Mouse (Mus musculus) limb, embryonic 10.5 days (tissue): Measurements from ENCODE around the gene Pcnx. TPM values are rescaled to one million over a fixed set of nuclear protein-coding genes. Genes with fewer than 3 reads are reported as not detected.

Experiments
- DNase-seq: peaks from one replicate; pipeline ENCODE4 v3.0.0-alpha.2; 2017; ENCODE audit warnings: low spot score
- H3K27ac ChIP-seq: fragments of 300-500 bp; sonication (generic); 2 replicates; pipeline ENCODE4 v1.5.1; 2016; ENCODE audit warnings: mild to moderate bottlenecking
- H3K27me3 ChIP-seq: fragments of 300-500 bp; sonication (generic); 2 replicates; pipeline ENCODE4 v1.6.1; 2016; ENCODE audit warnings: low read depth, mild to moderate bottlenecking; ENCODE audit not compliant: poor library complexity, severe bottlenecking
- H3K36me3 ChIP-seq: fragments of 300-500 bp; sonication (generic); 2 replicates; pipeline ENCODE4 v1.6.1; 2016; ENCODE audit warnings: mild to moderate bottlenecking, moderate library complexity
- H3K4me1 ChIP-seq: fragments of 300-500 bp; sonication (generic); 2 replicates; pipeline ENCODE4 v1.6.1; 2016
- H3K4me3 ChIP-seq: fragments of 300-500 bp; sonication (generic); 2 replicates; pipeline ENCODE4 v1.5.1; 2016; ENCODE audit warnings: mild to moderate bottlenecking, moderate library complexity
- H3K9me3 ChIP-seq: fragments of 300-500 bp; sonication (generic); replicated peaks from 2 replicates; pipeline ENCODE4 v1.6.1; 2016; ENCODE audit warnings: mild to moderate bottlenecking
- WGBS: fragments of 180-500 bp; shearing (Covaris S2); methylation state at CpG from one replicate; pipeline ENCODE4 v1.1.7; 2016; 5-methylcytosine and 5-hydroxymethylcytosine counted together
- polyA plus RNA-seq: library from polyadenylated mRNA; unstranded; fragments of >200 nt; fragmentation: Nextera tagmentation; extraction: Ambion mirVana; gene quantifications from 2 replicates; pipeline ENCODE4 v1.2.1, GENCODE M21; 2016

The Pcnx gene
- polyA plus RNA-seq, 1 experiment from 2014 or later: 8.3 TPM

GRCm38 (mm10) chr12:81860308-81861181 is 722 bp downstream of the Pcnx start:
- peak overlapping the region; percentile 97 for H3K27ac ChIP-seq
- no peaks in the 10 kb centered on the region for H3K9me3 ChIP-seq
- peak overlapping the region; percentile 96 for H3K4me3 ChIP-seq
- peaks cover 43% of the 10 kb centered on the region for H3K4me1 ChIP-seq
- peaks cover 22% of the 10 kb centered on the region for H3K27me3 ChIP-seq
- DNase-seq: peak; percentile 80
- WGBS: 1% methylated on average over 107 of the region's 107 CpGs
- H3K36me3 ChIP-seq: no peaks in the 10 kb centered on the region

GRCm38 (mm10) chr12:81861199-81862085 is 1.6 kb downstream of the Pcnx start:
- H3K4me3 ChIP-seq: peak overlapping the region; percentile 96
- 34% methylated on average over 18 of the region's 18 CpGs for WGBS
- H3K4me1 ChIP-seq: peaks cover 43% of the 10 kb centered on the region
- H3K27me3 ChIP-seq: peaks cover 13% of the 10 kb centered on the region
- DNase-seq: no peak
- H3K27ac ChIP-seq: peak overlapping the region; percentile 97
- H3K36me3 ChIP-seq: no peaks in the 10 kb centered on the region
- no peaks in the 10 kb centered on the region for H3K9me3 ChIP-seq

- H3K27ac ChIP-seq: no peak overlapping the region
- peaks cover 33% of the 10 kb centered on the region for H3K4me1 ChIP-seq
- peak overlapping the region; percentile 96 for H3K4me3 ChIP-seq
- H3K27me3 ChIP-seq: 0 out of 2 replicates have a peak, but pooled peaks cover 10% of the 10 kb centered on the region
- 50% methylated on average over 8 of the region's 8 CpGs for WGBS
- no peaks in the 10 kb centered on the region for H3K36me3 ChIP-seq
- H3K9me3 ChIP-seq: no peaks in the 10 kb centered on the region
- DNase-seq: no peak
Measured at GRCm38 (mm10) chr12:81862351-81862802, 2.6 kb downstream of the Pcnx start.

GRCm38 (mm10) chr12:81863949-81864348 is 4.1 kb downstream of the Pcnx start:
- DNase-seq: no peak

GRCm38 (mm10) chr12:81865183-81865582 is 5.4 kb downstream of the Pcnx start:
- no peaks in the 10 kb centered on the region for H3K27me3 ChIP-seq
- WGBS: 86% methylated on average over 6 of the region's 6 CpGs
- peaks cover 20% of the 10 kb centered on the region for H3K4me1 ChIP-seq
- no peaks in the 10 kb centered on the region for H3K9me3 ChIP-seq
- no peak for DNase-seq
- no peaks in the 10 kb centered on the region for H3K36me3 ChIP-seq
- H3K4me3 ChIP-seq: no peak overlapping the region
- H3K27ac ChIP-seq: no peak overlapping the region

More at GRCm38 (mm10) chr12:81863949-81864348, 4.1 kb downstream of the Pcnx start:
- no peak overlapping the region for H3K4me3 ChIP-seq
- no peaks in the 10 kb centered on the region for H3K9me3 ChIP-seq
- H3K36me3 ChIP-seq: no peaks in the 10 kb centered on the region
- peaks cover 26% of the 10 kb centered on the region for H3K4me1 ChIP-seq
- 0 out of 2 replicates have a peak, but pooled peaks cover under 1% of the 10 kb centered on the region for H3K27me3 ChIP-seq
- 86% methylated on average over 4 of the region's 4 CpGs for WGBS
- H3K27ac ChIP-seq: no peak overlapping the region

GRCm38 (mm10) chr12:81867316-81867715 is 7.5 kb downstream of the Pcnx start:
- 95% methylated on average over 4 of the region's 4 CpGs for WGBS
- Histone ChIP-seq H3K4me1 (peaks cover 7% of the 10 kb centered on the region), H3K4me3 (no peak overlapping the region), H3K27ac (no peak overlapping the region), H3K9me3 (no peaks in the 10 kb centered on the region), H3K27me3 (no peaks in the 10 kb centered on the region), H3K36me3 (no peaks in the 10 kb centered on the region)
- DNase-seq: no peak

- Histone ChIP-seq H3K4me1 (0 out of 2 replicates have a peak, but pooled peaks cover 3% of the 10 kb centered on the region), H3K9me3 (no peaks in the 10 kb centered on the region), H3K27ac (no peak overlapping the region), H3K4me3 (no peak overlapping the region), H3K27me3 (no peaks in the 10 kb centered on the region), H3K36me3 (no peaks in the 10 kb centered on the region)
- WGBS: 76% methylated on average over 3 of the region's 3 CpGs
- DNase-seq: no peak
Measured at GRCm38 (mm10) chr12:81869205-81869940, 9.6 kb downstream of the Pcnx start.

- Histone ChIP-seq H3K9me3 (no peaks in the 10 kb centered on the region), H3K36me3 (no peaks in the 10 kb centered on the region), H3K4me1 (0 out of 2 replicates have a peak, but pooled peaks cover 3% of the 10 kb centered on the region), H3K27ac (no peak overlapping the region), H3K27me3 (no peaks in the 10 kb centered on the region), H3K4me3 (no peak overlapping the region)
- no peak for DNase-seq
- WGBS: 84% methylated on average over 4 of the region's 4 CpGs
Measured at GRCm38 (mm10) chr12:81873345-81873744, 13.5 kb downstream of the Pcnx start.

- WGBS: 96% methylated on average over 3 of the region's 3 CpGs
- H3K4me3 ChIP-seq: no peak overlapping the region
- H3K27ac ChIP-seq: no peak overlapping the region
- DNase-seq: no peak
- H3K4me1 ChIP-seq: peaks cover 11% of the 10 kb centered on the region
- no peaks in the 10 kb centered on the region for H3K9me3 ChIP-seq
- no peaks in the 10 kb centered on the region for H3K36me3 ChIP-seq
- H3K27me3 ChIP-seq: no peaks in the 10 kb centered on the region
Measured at GRCm38 (mm10) chr12:81880161-81880560, 20.3 kb downstream of the Pcnx start.

GRCm38 (mm10) chr12:81883255-81884106 is 23.7 kb downstream of the Pcnx start:
- Histone ChIP-seq H3K27ac (no peak overlapping the region), H3K36me3 (no peaks in the 10 kb centered on the region), H3K4me1 (peaks cover 12% of the 10 kb centered on the region), H3K4me3 (no peak overlapping the region), H3K9me3 (no peaks in the 10 kb centered on the region), H3K27me3 (no peaks in the 10 kb centered on the region)
- 73% methylated on average over 11 of the region's 11 CpGs for WGBS
- no peak for DNase-seq

GRCm38 (mm10) chr12:81884107-81884398 is 24.2 kb downstream of the Pcnx start:
- Histone ChIP-seq H3K27me3 (no peaks in the 10 kb centered on the region), H3K4me3 (no peak overlapping the region), H3K4me1 (peaks cover 12% of the 10 kb centered on the region), H3K36me3 (no peaks in the 10 kb centered on the region), H3K9me3 (no peaks in the 10 kb centered on the region), H3K27ac (no peak overlapping the region)
- DNase-seq: no peak
- 91% methylated on average over 3 of the region's 3 CpGs for WGBS

GRCm38 (mm10) chr12:81884983-81885382 is 25.2 kb downstream of the Pcnx start:
- no peaks in the 10 kb centered on the region for H3K36me3 ChIP-seq

More at GRCm38 (mm10) chr12:81884983-81885382, 25.2 kb downstream of the Pcnx start:
- no peak for DNase-seq
- peaks cover 12% of the 10 kb centered on the region for H3K4me1 ChIP-seq
- WGBS: 84% methylated on average over 5 of the region's 5 CpGs
- H3K27ac ChIP-seq: no peak overlapping the region
- H3K4me3 ChIP-seq: no peak overlapping the region
- no peaks in the 10 kb centered on the region for H3K9me3 ChIP-seq
- H3K27me3 ChIP-seq: no peaks in the 10 kb centered on the region
